Mouse (Mus musculus) midbrain, embryonic 13.5 days (tissue): Measurements from ENCODE around the gene Nudt8. TPM values are rescaled to one million over a fixed set of nuclear protein-coding genes. Genes with fewer than 3 reads are reported as not detected.
"Not testable (repeated sequence)": the region's sequence is repeated elsewhere in the genome, so short reads cannot be mapped to it uniquely, and the experiment has no call there.

ENCODE experiments used
- ATAC-seq: fragments of 200-750 bp; cut with Nextera tagmentation; 2 replicates; pipeline ENCODE4 v1.8.0; 2017; ENCODE audit warnings: mild to moderate bottlenecking, moderate TSS enrichment, moderate library complexity
- H3K27ac ChIP-seq: fragments of 300-500 bp; sonication (generic); 2 replicates; pipeline ENCODE4 v1.5.1; 2015; ENCODE audit warnings: inconsistent platforms, mild to moderate bottlenecking, moderate library complexity
- H3K27me3 ChIP-seq: fragments of 300-500 bp; sonication (generic); 2 replicates; pipeline ENCODE4 v1.6.1; 2015; ENCODE audit warnings: mild to moderate bottlenecking, inconsistent platforms
- H3K36me3 ChIP-seq: fragments of 300-500 bp; sonication (generic); 2 replicates; pipeline ENCODE4 v1.6.1; 2015; ENCODE audit warnings: mild to moderate bottlenecking, inconsistent platforms
- H3K4me1 ChIP-seq: fragments of 300-500 bp; sonication (generic); replicated peaks from 2 replicates; pipeline ENCODE4 v1.6.1; 2015; ENCODE audit warnings: inconsistent platforms
- H3K4me2 ChIP-seq: fragments of 300-500 bp; sonication (generic); replicated peaks from 2 replicates; pipeline ENCODE4 v1.6.1; 2015; ENCODE audit warnings: moderate library complexity, mild to moderate bottlenecking, inconsistent platforms
- H3K4me3 ChIP-seq: fragments of 300-500 bp; sonication (generic); replicated peaks from 2 replicates; pipeline ENCODE4 v1.5.1; 2015; ENCODE audit warnings: mild to moderate bottlenecking, inconsistent platforms
- H3K9ac ChIP-seq: fragments of 300-500 bp; sonication (generic); replicated peaks from 2 replicates; pipeline ENCODE4 v1.6.1; 2015; ENCODE audit warnings: mild to moderate bottlenecking, inconsistent platforms
- H3K9me3 ChIP-seq: fragments of 300-500 bp; sonication (generic); 2 replicates; pipeline ENCODE4 v1.6.1; 2016; ENCODE audit warnings: mild to moderate bottlenecking, inconsistent platforms
- WGBS: fragments of 180-500 bp; shearing (Covaris S2); methylation state at CpG from one replicate; pipeline ENCODE4 v1.1.7; 2015; 5-methylcytosine and 5-hydroxymethylcytosine counted together
- polyA plus RNA-seq: library from polyadenylated mRNA; unstranded; fragments of >200 nt; fragmentation: Nextera tagmentation; extraction: Ambion mirVana; gene quantifications from 2 replicates; pipeline ENCODE4 v1.2.1, GENCODE M21; 2015

The Nudt8 gene
- polyA plus RNA-seq, 1 experiment from 2014 or later = 26.4 TPM

GRCm38 (mm10) chr19:4044109-4044508 is 43.7 kb downstream of the Nudt8 start:
- H3K4me1 ChIP-seq, H3K9me3 ChIP-seq, H3K9ac ChIP-seq, H3K27ac ChIP-seq, H3K4me3 ChIP-seq, ATAC-seq, H3K4me2 ChIP-seq, H3K36me3 ChIP-seq, H3K27me3 ChIP-seq: not testable (repeated sequence)
- 90% methylated on average over 5 of the region's 5 CpGs for WGBS

GRCm38 (mm10) chr19:4045966-4046865 is 45.8 kb downstream of the Nudt8 start, which contains the start of gene Gstp2:
TSS of gene Gstp2 (minus strand) at chr19:4046023.
- no peak for ATAC-seq
- no peaks in the 10 kb centered on the region for H3K9me3 ChIP-seq
- H3K9ac ChIP-seq = no peak within 1 kb of the TSS
- H3K27ac ChIP-seq = no peak within 1 kb of the TSS
- H3K4me1 ChIP-seq = no peaks in the 10 kb centered on the region
- no peak within 1 kb of the TSS for H3K4me2 ChIP-seq
- no peaks in the 10 kb centered on the region for H3K36me3 ChIP-seq
- H3K27me3 ChIP-seq = no peaks in the 10 kb centered on the region
- 58% methylated on average over 16 of the region's 16 CpGs for WGBS
- no peak within 1 kb of the TSS for H3K4me3 ChIP-seq

- H3K27me3 ChIP-seq = no peaks in the 10 kb centered on the region
- H3K36me3 ChIP-seq = no peaks in the 10 kb centered on the region
- no peak overlapping the region for H3K4me3 ChIP-seq
- WGBS = 83% methylated on average over 8 of the region's 8 CpGs
- no peaks in the 10 kb centered on the region for H3K9me3 ChIP-seq
- no peaks in the 10 kb centered on the region for H3K4me1 ChIP-seq
- H3K9ac ChIP-seq = no peak overlapping the region
- no peak overlapping the region for H3K27ac ChIP-seq
- H3K4me2 ChIP-seq = no peak overlapping the region
- no peak for ATAC-seq
These were observed 46.5 kb downstream of the Nudt8 start for GRCm38 (mm10) chr19:4046866-4047254.

GRCm38 (mm10) chr19:4047859-4048258 is 47.5 kb downstream of the Nudt8 start:
- Histone ChIP-seq H3K27me3 (no peaks in the 10 kb centered on the region), H3K36me3 (no peaks in the 10 kb centered on the region), H3K9me3 (no peaks in the 10 kb centered on the region), H3K27ac (no peak overlapping the region), H3K4me2 (no peak overlapping the region), H3K9ac (no peak overlapping the region), H3K4me3 (no peak overlapping the region), H3K4me1 (no peaks in the 10 kb centered on the region)
- 19% methylated on average over 4 of the region's 4 CpGs for WGBS
- ATAC-seq = no peak

- H3K27ac ChIP-seq, H3K36me3 ChIP-seq: not testable (repeated sequence)
- 75% methylated on average over 5 of the region's 5 CpGs for WGBS
These were observed 48.7 kb downstream of the Nudt8 start for GRCm38 (mm10) chr19:4049069-4049468.

GRCm38 (mm10) chr19:4051016-4051415 is 50.6 kb downstream of the Nudt8 start:
- no peak overlapping the region for H3K9ac ChIP-seq
- 95% methylated on average over 5 of the region's 5 CpGs for WGBS

More at GRCm38 (mm10) chr19:4049069-4049468, 48.7 kb downstream of the Nudt8 start:
- not testable (repeated sequence) for H3K4me1 ChIP-seq, ATAC-seq, H3K9ac ChIP-seq, H3K4me2 ChIP-seq, H3K27me3 ChIP-seq, H3K9me3 ChIP-seq, H3K4me3 ChIP-seq

More at GRCm38 (mm10) chr19:4051016-4051415, 50.6 kb downstream of the Nudt8 start:
- Histone ChIP-seq H3K27ac (no peak overlapping the region), H3K4me3 (no peak overlapping the region), H3K4me2 (no peak overlapping the region), H3K36me3 (no peaks in the 10 kb centered on the region), H3K27me3 (no peaks in the 10 kb centered on the region), H3K9me3 (no peaks in the 10 kb centered on the region), H3K4me1 (no peaks in the 10 kb centered on the region)
- ATAC-seq = no peak

Other genes with a start within 250 kb of the Nudt8 start
- gene Kmt5b, start 233.2 kb upstream of the Nudt8 start, polyA plus RNA-seq = 56.7 and 61.6 TPM in 2 replicates
- 49.5 and 58.0 TPM in 2 replicates for gene Chka, start 148.8 kb upstream of the Nudt8 start, polyA plus RNA-seq
- 7.4 and 10.9 TPM in 2 replicates for gene Tcirg1, start 93.4 kb upstream of the Nudt8 start, polyA plus RNA-seq
- 232 TPM in 2 replicates for gene Ndufs8, start 87.8 kb upstream of the Nudt8 start, polyA plus RNA-seq
- gene Aldh3b1, start 70.8 kb upstream of the Nudt8 start, polyA plus RNA-seq = 0.80 and 1.1 TPM in 2 replicates
- gene Unc93b1, start 65.4 kb upstream of the Nudt8 start, polyA plus RNA-seq = 5.6 and 8.1 TPM in 2 replicates
- gene Aldh3b3, start 41.9 kb upstream of the Nudt8 start, polyA plus RNA-seq = not detected in 2 replicates
- 0.09 and 0.18 TPM in 2 replicates for gene Aldh3b2, start 28.3 kb upstream of the Nudt8 start, polyA plus RNA-seq
- 1.2 and 1.5 TPM in 2 replicates for gene Acy3, start 14.0 kb upstream of the Nudt8 start, polyA plus RNA-seq
- not detected in 2 replicates for gene Tbx10, start 7.8 kb upstream of the Nudt8 start, polyA plus RNA-seq
- gene Gm49405, start within 50 bp of the Nudt8 start, polyA plus RNA-seq = 4.9 and 5.5 TPM in 2 replicates
- 5.1 and 7.8 TPM in 2 replicates for gene Doc2g, start 2.7 kb downstream of the Nudt8 start, polyA plus RNA-seq
- 203 and 210 TPM in 2 replicates for gene Ndufv1, start 12.2 kb downstream of the Nudt8 start, polyA plus RNA-seq
- gene Gstp1, start 37.4 kb downstream of the Nudt8 start, polyA plus RNA-seq = 372 and 375 TPM in 2 replicates
- 1.3 and 3.9 TPM in 2 replicates for gene Gstp2, start 45.4 kb downstream of the Nudt8 start, polyA plus RNA-seq
- not detected in 2 replicates for gene Gstp3, start 59.0 kb downstream of the Nudt8 start, polyA plus RNA-seq
- gene Cabp2, start 81.0 kb downstream of the Nudt8 start, polyA plus RNA-seq = not detected in 2 replicates
- gene Cdk2ap2, start 96.6 kb downstream of the Nudt8 start, polyA plus RNA-seq = 78.7 and 82.1 TPM in 2 replicates
- 45.0 and 45.9 TPM in 2 replicates for gene Pitpnm1, start 99.4 kb downstream of the Nudt8 start, polyA plus RNA-seq
- gene Aip, start 125.3 kb downstream of the Nudt8 start, polyA plus RNA-seq = 79.8 and 80.9 TPM in 2 replicates
- gene Gpr152, start 139.2 kb downstream of the Nudt8 start, polyA plus RNA-seq = 0.05 and 0.08 TPM in 2 replicates
- gene Cabp4, start 143.5 kb downstream of the Nudt8 start, polyA plus RNA-seq = 0.19 and 0.34 TPM in 2 replicates
- 121 and 127 TPM in 2 replicates for gene Coro1b, start 148.0 kb downstream of the Nudt8 start, polyA plus RNA-seq
- gene Ptprcap, start 153.0 kb downstream of the Nudt8 start, polyA plus RNA-seq = 0.24 and 0.50 TPM in 2 replicates
- 60.5 and 62.9 TPM in 2 replicates for gene Rps6kb2, start 162.8 kb downstream of the Nudt8 start, polyA plus RNA-seq
- 4.2 and 4.8 TPM in 2 replicates for gene Carns1, start 174.9 kb downstream of the Nudt8 start, polyA plus RNA-seq
- gene Tbc1d10c, start 190.7 kb downstream of the Nudt8 start, polyA plus RNA-seq = 0.78 and 0.93 TPM in 2 replicates
- gene Ppp1ca, start 191.5 kb downstream of the Nudt8 start, polyA plus RNA-seq = 636 and 651 TPM in 2 replicates
- 24.9 and 26.3 TPM in 2 replicates for gene Rad9a, start 201.1 kb downstream of the Nudt8 start, polyA plus RNA-seq
- gene Clcf1, start 213.7 kb downstream of the Nudt8 start, polyA plus RNA-seq = 0.64 and 0.70 TPM in 2 replicates
- not detected in 2 replicates for gene AC109138.7, start 213.8 kb downstream of the Nudt8 start, polyA plus RNA-seq
- gene Pold4, start 231.3 kb downstream of the Nudt8 start, polyA plus RNA-seq = 14.5 and 15.3 TPM in 2 replicates